Mouse (Mus musculus): ENCODE measurements around the gene Nradd. TPM values are rescaled to one million over a fixed set of nuclear protein-coding genes. Genes with fewer than 3 reads are reported as not detected.
A peak's percentile ranks its signal among the peaks of the same experiment; 100 is the strongest.

Nradd gene
- 1 to 10 TPM; 5.5 to 8.2 TPM for polyA plus RNA-seq (2017; shearing (Covaris generic))

DNA sequence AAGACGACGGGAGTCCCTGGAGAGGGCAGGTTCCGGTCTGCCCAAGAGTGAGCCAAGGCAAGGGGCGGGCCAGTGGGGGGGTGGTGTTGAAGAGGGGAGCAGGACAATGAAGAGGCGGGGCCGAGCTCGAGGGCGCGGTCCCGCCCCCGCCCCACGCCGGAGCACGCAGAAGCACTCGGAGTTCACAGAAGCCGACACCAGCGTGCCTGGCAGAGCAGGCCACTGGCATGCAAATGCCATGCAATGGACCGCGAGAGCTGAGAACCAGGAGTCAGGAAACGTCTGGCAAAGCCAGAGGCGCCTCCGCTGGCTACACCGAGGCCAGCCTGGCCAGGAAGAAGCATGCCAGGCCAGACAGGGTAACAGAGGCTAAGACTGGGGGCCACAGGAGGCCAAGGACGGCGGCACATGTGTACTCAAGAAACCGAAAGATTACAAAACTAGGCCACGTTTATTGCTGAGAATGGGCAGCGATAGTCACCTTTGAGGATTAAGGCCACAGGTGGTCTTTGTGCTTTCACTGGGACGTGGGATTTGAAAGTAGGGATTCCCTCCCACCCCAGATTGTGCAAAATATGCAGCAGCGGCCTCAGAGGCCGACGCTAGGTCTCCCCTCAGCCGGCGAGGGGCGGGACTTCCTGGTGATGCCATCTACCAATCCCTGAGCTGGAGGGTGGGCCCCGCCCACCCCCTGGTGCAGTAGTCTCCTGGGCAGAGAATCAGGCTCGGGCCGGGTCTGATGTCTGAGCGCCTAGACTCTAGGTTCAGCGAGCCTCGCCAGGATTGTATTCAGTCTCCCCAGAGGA, at the start of gene Nradd:
Gene Nradd (minus strand): TSS at position 92 of the 806 bp plus-strand sequence.
- ATAC-seq: no peak

DNA sequence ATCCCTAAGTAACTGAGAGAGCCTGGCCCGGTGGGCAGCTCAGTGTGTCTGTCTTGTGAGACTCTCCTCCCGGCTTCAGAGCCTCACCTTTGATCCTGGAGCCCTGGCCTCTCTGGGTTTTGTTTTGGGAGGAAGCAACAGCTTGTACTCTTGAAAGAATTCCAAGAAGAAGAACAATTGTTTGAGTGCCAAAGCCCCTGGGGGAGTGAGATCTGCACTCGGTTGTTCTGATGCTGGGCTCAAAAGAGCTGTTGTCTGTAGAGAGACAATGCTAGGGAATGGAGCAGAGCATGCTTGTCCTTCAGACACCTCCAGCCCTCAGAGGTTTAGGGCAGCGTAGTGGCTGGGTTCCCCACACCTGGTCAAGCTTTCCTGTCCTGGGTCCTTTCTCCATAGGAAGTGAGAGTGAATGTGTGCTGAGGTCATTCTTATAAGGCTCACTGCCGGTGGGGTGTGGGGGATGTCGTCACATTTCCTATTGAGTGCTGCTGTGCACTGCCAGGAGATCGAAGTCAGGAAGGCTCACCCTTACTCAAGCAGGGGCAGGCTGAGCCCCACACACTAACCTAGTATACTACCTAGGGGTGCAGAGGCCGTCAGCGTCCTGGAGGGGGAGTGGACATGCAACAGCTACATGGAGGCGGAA, 49.0 kb upstream of the Nradd start:
- ATAC-seq: no peak

DNA sequence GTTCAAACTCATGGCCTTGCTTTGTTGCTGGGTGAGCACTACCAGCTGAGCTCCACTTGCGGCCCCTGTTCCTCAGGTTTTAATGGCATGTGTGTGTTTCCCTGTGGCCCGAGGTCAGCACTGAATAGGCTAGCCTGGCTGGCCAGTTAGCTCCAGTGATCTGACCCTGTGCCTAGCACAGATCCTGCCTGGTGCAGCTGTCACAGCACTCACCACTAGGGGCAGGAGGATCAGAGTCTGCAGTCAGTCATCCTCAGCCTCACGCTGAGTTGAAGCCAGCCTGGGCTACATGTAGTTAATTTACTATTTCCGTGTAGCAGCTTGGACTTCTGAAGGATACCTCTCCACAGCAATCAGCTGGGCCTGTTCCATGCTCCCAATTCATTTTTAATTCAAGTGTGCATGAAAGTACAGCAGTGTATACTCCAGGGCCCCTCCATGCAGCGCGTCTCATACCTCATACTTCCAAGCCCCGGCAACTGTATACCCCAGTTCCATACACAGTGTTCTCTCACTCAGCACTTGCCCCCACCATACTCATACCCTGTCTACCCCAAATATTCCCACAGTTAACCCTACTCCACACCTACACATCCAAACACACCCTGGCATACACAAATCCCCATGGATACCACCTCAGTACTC, 48.3 kb upstream of the Nradd start:
- no peak for ATAC-seq

DNA sequence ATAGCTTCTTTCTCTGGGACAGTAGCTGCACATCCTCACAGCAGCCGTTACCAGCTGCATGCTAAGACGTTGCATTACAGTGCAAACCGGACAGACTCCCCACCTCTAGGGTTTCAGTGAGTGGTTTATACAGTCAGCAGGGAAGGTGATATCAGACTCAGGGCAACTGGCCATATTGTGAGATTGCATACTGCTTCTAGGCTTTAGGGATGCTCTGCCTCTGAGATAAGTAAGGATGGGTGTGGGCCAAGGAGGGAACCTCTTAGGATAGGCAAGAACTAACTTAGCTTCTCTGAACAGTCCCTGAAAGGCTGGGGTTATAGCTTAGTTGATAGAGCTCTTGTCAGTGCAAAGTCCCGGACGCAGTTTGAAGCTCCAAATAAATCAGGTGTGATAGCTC, 45.5 kb upstream of the Nradd start:
- ATAC-seq: no peak

DNA sequence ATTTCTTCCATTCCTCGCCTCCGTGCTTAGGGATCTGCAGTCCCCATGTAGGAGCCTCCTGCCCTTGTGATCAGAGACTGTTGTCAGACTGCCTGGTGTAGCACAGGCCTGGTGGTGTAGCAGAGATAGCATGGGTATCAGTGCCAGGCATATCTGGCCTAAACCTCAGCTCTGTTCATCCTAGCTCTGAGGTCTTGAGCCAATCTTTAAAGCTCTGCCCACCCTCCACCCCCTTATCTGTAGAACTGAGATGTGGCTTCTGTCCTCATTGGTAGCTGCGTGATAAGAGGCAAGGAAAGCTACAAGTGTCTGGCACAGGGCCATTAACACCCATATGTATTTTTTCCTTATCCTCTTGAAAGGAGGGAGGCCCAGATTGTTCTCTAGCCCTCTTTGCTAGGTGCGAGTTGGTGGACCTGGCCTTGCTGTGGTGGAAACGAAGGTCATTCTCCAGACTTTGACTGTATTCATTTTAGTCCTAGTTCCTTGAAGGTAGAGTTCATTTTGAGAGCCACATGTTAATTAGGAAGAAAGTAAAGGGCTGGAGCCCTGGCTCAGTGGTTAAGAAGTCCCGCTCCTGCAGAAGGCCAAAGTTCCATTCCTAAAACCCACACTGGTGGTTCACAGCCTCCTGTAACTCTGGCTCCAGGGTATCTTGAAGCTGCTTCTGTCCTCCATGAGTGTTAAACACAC, 44.5 kb upstream of the Nradd start:
- no peak for ATAC-seq

DNA sequence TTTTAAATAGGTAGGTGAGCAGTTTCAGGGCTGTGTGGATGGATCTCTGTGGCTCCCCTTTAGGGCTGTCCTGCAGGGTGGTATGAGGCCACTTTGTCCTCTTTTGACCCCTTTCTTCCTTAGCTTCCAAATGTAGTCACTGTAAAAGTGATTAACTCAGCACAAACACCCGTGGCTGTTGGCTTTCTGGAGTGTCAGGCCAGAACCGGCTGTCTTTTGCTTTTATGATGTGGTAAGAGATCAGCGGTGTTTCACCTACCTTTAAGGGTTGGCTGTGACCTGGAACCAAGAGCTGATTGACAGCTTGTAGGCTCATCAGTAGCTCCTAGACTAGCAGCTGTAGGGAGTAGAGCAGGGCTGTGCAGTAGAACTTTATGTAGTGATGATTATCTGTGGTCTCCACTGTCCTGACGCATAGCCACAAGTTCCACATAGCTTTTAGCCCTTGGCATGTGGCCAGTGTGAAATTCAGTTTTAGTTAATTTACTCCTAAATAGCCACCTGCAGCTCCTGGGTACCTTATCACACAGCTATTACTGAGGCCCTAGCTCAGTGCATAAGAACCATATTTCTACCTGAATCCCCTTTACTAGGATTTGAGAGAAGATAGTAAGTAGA, 43.1 kb upstream of the Nradd start:
- ATAC-seq: no peak

DNA sequence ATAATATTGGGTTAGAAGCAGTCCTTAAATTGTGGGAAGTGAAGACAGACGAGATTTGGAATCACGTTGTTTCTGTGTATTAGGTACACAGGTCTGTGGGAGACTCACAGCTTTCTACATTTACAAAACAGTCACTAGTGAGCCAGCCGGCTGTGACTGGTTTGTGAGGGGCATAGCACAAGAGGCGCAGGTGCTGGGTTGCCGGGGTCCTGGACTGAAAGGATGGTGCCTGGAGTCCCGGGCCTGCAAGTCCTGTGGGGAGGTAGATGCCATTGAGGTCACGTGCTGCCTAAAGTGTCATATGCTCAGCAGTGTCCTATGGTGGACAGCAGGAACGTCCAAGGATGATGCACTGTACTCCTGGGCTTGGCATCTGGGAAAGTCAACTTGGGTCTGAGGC, 42.1 kb upstream of the Nradd start:
- no peak for ATAC-seq

DNA sequence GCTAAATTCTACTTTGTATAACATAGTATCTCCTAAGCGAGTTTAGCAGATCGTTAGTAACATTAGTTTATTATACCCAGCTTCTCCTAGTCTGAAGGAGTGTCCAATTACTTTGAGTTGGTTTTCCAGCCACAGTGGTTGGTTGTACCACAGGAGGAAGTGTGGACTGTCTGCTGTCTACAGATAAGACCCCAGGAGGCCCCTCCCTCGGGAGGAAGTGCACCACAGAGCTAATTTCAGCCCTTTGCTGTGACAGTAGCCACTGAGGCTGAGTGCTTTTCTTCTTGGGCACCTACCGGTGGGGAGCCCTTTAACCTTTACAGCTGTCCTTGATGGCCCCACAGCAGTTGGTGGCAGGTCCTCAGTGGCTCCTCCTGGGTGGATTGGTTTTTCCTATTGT, 41.7 kb upstream of the Nradd start:
- ATAC-seq: peak; percentile 32

DNA sequence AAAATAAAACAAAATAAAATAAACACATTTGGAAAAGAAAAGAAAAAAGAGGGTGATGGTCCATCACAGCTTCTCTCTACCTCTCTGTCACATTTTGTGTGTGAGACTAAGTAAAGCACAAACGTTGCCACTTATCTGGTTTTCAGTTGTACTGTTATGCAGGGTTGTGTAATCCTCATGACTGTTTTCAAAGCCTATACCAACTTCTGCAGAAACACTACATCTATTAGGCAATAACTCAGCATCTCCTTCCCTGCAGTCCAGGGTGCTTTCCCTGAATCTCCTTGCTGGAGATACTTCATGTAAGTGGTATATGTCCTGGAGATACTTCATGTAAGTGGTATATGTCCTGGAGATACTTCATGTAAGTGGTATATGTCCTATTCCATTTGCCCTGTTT, 38.6 kb upstream of the Nradd start:
- no peak for ATAC-seq

DNA sequence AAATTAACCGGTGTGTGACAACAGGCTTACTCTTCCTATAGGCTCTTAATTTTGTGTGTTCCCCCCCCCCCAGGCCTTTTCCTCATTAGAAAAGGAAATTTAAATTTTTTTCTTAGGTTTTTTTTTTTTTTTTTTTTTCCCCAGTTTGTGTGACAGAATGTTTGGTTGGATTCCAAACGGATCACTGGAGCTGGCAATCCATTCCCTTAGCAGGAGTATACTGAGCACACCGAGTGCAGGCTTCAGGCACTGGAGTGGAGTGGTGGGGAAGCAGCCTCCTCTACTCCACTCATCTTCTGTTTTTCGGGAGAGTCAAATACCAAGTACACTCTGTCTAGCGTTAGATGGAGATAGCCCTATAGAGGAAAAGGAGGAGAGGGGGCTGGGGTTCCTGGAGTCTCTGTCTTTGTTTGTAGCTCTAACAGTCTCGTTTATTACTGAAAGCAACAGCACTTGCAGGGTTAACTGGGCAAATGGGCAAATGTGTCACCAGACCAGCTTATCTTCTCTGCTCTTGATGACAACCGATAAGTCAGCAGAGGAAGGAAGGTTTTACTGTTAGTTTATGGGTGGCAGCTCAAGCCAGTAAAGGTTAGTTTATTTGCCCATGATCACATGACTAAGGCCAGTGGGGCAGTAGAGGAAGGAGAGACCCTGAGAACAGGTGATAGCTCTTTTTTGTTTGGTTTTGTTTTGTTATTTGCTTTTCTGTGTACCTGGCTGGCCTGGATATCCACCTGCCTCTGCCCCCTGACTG, 36.8 kb upstream of the Nradd start:
- ATAC-seq: no peak

DNA sequence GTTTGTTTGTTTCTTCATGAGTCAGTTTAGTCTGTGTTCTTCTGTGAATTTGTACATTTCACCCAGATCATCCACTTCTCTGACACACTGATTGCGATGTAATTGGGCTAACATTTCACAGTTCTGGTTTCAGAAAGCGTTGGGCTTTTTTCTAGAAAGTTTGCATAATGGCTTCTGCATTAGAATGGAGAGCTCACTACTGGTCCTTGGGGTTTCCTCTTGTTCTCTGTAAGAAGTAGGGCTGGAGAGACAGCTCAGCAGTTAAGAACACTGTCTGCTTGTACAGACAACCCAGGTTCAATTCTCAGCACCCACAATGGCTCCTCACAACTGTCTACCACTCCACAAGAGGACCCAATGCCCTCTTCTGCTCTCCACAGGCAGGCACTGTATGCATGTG, 36.0 kb upstream of the Nradd start:
- no peak for ATAC-seq

DNA sequence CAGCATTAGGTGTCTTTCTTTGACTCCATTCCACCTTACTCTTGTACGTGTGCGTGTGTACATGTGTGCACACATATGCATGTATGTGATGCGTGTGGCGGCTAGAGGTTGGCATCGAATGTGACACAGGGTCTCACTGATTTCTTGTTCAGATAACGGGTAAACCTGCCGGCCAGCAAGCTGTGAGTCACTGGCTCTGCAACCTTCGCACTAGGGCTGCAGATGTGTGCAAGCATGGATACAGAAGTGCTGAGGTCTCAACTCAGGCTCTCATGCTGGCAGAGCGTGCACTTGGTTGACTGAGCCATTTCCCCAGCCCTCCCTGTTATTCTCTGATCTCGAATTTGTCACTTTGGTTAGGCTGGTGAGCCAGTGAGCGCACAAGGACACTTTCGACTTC, 35.3 kb upstream of the Nradd start:
- ATAC-seq: no peak

DNA sequence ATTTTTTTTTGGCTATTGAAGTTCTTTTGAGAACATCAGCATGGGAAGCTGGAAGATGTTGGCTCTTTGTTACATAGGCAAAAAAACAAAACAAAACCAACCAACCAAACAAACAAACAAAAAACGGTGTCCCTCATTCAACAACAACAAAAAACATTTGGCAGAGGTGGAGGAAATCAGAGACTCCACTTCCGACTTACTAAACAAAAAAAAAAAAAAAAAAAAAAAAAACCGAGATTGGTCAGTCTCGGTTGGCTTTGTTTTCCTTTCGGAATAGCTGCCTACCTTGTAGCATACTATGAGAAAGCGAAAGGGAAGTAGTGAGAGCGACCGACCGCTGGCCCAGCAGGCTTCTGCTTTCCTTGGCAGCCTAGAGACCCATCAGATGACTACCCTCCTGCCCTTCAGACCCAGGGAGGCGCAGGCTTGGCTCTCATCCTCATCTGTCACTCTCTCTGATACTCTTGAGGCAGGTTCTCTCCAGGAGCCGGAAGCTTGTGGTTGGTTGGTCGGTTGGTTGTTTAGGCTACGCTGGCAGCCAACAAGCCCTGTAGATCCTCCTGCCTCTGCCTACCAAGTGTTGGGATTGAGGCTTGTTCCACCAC, 33.3 kb upstream of the Nradd start:
- no peak for ATAC-seq

DNA sequence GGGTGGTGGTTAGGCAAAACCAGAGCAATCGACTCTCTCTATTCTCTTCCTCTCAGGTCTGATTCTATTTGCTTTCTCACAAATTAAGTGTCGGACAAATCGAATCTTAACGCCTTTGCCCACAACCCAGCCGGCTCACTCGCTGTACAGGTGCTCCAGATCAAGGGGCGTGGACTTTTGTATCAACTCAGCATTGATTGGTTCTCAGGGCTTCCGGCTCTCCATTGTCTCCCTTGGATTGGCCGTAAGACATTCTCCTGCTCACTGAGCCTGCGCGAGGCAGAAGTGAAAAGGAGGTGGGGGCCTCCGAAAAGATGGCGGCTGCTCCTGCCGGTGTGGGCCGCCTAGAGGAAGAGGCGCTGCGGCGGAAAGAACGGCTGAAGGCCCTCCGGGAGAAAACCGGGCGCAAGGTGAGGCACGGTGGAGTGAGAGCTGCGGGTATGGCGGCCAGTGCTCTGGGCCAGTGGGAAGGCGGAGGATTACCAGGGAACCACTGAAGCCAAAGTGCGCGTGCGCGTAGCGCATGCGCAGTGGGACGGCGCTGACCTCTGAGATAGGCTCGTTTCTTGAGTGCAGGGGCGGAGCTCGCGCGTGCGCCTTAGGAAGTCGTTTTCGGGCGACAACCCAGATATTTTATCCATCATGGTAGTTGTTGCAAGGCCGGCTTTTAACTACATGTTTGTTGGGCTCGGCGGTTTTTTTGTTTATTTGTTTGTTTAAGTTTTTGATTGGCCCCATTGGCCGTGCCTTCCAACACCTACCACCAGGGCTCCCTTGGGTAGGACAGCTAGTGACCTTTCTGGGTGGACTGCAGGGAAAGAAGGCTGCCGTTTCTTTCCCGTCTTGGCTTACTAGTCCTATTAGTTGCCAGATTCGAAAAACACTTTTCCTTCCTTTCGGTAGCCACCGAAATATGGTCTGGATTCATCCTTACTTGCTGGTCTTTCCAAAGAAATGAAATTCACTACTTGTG, 32.3 kb upstream of the Nradd start, which contains the start of gene Ccdc12:
Gene Ccdc12 (plus strand): TSS at position 255 of the 973 bp plus-strand sequence.
- peak; percentile 85 for ATAC-seq

DNA sequence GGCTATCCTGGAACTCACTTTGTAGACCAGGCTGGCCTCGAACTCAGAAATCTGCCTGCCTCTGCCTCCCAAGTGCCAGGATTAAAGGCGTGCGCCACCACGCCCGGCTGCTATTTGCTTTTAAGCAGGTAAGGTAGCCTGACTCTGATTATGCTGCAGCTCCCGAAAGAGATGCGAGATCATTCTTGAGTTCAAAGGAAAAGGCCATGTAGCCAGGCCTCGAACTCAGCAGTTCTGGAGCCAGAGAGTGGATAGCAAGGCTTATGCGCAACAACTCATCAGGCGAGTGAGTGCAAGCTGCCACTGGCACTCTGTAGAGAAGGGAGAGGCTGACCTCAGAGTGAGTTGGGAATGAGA, 31.4 kb upstream of the Nradd start:
- no peak for ATAC-seq

DNA sequence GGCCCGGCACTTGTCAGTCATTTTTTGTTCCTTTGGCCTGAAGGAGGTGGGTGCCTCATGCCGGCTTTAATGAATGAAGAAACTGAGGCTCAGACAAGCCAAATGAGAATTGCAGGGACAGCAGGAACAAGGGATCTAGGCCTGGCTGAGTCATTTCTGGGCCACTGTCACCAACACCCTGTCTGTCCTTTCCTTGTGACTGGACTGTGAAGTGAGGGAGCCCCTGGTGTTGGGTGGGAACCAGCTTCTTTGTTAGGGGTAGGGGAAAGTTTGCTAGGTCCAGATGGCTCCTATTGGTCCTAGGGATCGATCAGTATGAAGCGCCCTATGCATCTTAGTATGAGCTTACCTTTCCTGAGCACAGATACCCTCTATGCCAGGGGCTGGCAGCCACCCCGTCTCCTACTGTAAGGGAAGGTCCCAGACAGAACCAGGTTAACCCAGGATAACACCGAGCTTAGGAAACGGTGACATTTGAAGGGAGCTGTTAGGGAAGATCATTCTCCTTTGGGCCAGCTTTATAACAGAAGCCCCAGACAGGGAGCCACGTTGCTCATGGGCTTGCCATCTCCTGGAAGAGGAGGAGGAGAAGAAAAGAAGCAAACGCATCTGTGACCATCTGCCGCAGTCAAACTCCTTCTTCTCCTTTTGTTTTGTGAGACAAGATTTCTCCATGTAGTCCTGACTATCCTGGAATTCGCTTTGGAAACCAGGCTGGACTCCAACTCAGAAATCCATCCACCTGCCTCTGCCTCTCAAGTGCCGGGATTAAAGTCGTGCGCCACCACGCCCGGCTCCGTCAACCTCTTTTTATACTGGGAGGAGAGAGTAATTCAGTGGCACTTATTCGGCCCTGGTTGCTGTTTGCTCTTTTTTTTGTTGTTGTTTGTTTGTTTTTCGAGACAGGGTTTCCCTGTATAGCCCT, 30.7 kb upstream of the Nradd start:
- no peak for ATAC-seq

DNA sequence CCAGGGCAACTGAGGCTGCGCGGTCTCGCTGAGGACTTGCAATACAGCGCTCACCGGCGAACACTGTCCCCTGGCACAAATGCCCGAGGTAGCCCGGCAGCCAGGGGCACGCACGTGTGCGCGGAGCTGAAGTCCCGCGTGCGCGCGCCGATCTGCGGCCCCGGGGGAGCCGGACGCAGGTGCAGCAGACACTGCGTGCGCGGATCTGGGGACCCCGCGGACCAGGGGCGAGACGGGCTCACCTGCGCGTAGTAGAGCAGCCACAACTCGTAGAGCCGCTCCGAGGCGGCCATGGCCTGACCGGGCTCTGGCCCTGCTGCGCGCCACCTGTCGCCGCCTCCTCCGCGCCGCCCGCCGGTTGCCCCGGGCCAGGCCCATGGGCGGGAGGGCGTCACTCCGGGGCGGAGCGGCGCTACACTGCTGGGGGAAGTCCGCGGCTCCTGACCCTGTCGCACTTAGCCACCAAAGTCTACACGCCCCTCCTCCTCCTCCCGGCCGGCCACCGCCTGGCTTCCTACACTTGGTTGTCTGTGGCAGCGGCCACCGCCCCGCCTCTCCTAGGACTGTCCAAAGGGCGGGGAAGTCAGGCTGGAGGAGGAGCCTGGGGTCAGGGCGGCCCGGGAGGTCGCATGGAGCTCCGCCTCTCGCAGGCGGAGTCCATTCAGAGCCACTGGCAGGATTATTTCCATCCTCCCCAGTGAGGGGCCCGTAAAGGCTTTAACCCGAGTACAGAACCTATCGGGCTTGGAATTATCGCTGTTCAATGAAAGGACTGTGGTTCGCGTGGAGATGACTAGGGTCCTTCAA, 29.6 kb upstream of the Nradd start, which contains the start of gene Nbeal2:
Gene Nbeal2 (minus strand): TSS at position 507 of the 807 bp plus-strand sequence.
- ATAC-seq: peak; percentile 63
